Mouse (Mus musculus) limb, embryonic 10.5 days (tissue): Measurements from ENCODE around the gene Lrmda. TPM values are rescaled to one million over a fixed set of nuclear protein-coding genes. Genes with fewer than 3 reads are reported as not detected.

Source experiments
- DNase-seq: peaks from one replicate; pipeline ENCODE4 v3.0.0-alpha.2; 2017; ENCODE audit warnings: low spot score
- H3K27ac ChIP-seq: fragments of 300-500 bp; sonication (generic); 2 replicates; pipeline ENCODE4 v1.5.1; 2016; ENCODE audit warnings: mild to moderate bottlenecking
- H3K27me3 ChIP-seq: fragments of 300-500 bp; sonication (generic); 2 replicates; pipeline ENCODE4 v1.6.1; 2016; ENCODE audit warnings: low read depth, mild to moderate bottlenecking; ENCODE audit not compliant: poor library complexity, severe bottlenecking
- H3K36me3 ChIP-seq: fragments of 300-500 bp; sonication (generic); 2 replicates; pipeline ENCODE4 v1.6.1; 2016; ENCODE audit warnings: mild to moderate bottlenecking, moderate library complexity
- H3K4me1 ChIP-seq: fragments of 300-500 bp; sonication (generic); 2 replicates; pipeline ENCODE4 v1.6.1; 2016
- H3K4me3 ChIP-seq: fragments of 300-500 bp; sonication (generic); 2 replicates; pipeline ENCODE4 v1.5.1; 2016; ENCODE audit warnings: mild to moderate bottlenecking, moderate library complexity
- H3K9me3 ChIP-seq: fragments of 300-500 bp; sonication (generic); replicated peaks from 2 replicates; pipeline ENCODE4 v1.6.1; 2016; ENCODE audit warnings: mild to moderate bottlenecking
- WGBS: fragments of 180-500 bp; shearing (Covaris S2); methylation state at CpG from one replicate; pipeline ENCODE4 v1.1.7; 2016; 5-methylcytosine and 5-hydroxymethylcytosine counted together
- polyA plus RNA-seq: library from polyadenylated mRNA; unstranded; fragments of >200 nt; fragmentation: Nextera tagmentation; extraction: Ambion mirVana; gene quantifications from 2 replicates; pipeline ENCODE4 v1.2.1, GENCODE M21; 2016

The Lrmda gene
- polyA plus RNA-seq, 1 experiment from 2014 or later, result 0.48 TPM

- H3K4me1 ChIP-seq, result peaks cover 84% of the 10 kb centered on the region
- peaks cover 60% of the 10 kb centered on the region for H3K27me3 ChIP-seq
- peak; percentile 95 for DNase-seq
- H3K27ac ChIP-seq, result peak overlapping the region; percentile 98
- WGBS, result under 1% methylated on average over 74 of the region's 74 CpGs
- no peaks in the 10 kb centered on the region for H3K9me3 ChIP-seq
- peaks cover 19% of the 10 kb centered on the region for H3K36me3 ChIP-seq
- H3K4me3 ChIP-seq, result peak overlapping the region; percentile 85
Observed at GRCm38 (mm10) chr14:21987660-21988576, 31.6 kb upstream of the Lrmda start.

- H3K4me1 ChIP-seq, result peaks cover 83% of the 10 kb centered on the region
Observed at GRCm38 (mm10) chr14:21988577-21989290, 30.8 kb upstream of the Lrmda start.

GRCm38 (mm10) chr14:21989291-21989913, 30.1 kb upstream of the Lrmda start, which contains the start of gene Zfp503:
Gene Zfp503 (minus strand): TSS chr14:21989601.
- peak within 1 kb of the TSS; percentile 98 for H3K27ac ChIP-seq
- under 1% methylated on average over 37 of the region's 37 CpGs for WGBS
- peaks cover 75% of the 10 kb centered on the region for H3K27me3 ChIP-seq
- peaks cover 18% of the 10 kb centered on the region for H3K36me3 ChIP-seq
- H3K9me3 ChIP-seq, result no peaks in the 10 kb centered on the region
- H3K4me3 ChIP-seq, result peak within 1 kb of the TSS; percentile 85
- peak; percentile 79 for DNase-seq
- peaks cover 89% of the 10 kb centered on the region for H3K4me1 ChIP-seq

More at GRCm38 (mm10) chr14:21988577-21989290, 30.8 kb upstream of the Lrmda start:
- Histone ChIP-seq H3K36me3 (peaks cover 18% of the 10 kb centered on the region), H3K4me3 (peak overlapping the region; percentile 85), H3K9me3 (no peaks in the 10 kb centered on the region), H3K27ac (peak overlapping the region; percentile 98), H3K27me3 (peaks cover 69% of the 10 kb centered on the region)
- under 1% methylated on average over 26 of the region's 26 CpGs for WGBS
- peak; percentile 70 for DNase-seq

GRCm38 (mm10) chr14:21990321-21991021, 29.0 kb upstream of the Lrmda start:
- H3K27ac ChIP-seq, result peak overlapping the region; percentile 98
- WGBS, result under 1% methylated on average over 31 of the region's 31 CpGs
- no peaks in the 10 kb centered on the region for H3K9me3 ChIP-seq
- peaks cover 90% of the 10 kb centered on the region for H3K4me1 ChIP-seq
- peak; percentile 69 for DNase-seq
- H3K4me3 ChIP-seq, result peak overlapping the region; percentile 85
- peaks cover 77% of the 10 kb centered on the region for H3K27me3 ChIP-seq
- H3K36me3 ChIP-seq, result peaks cover 8% of the 10 kb centered on the region

- no peaks in the 10 kb centered on the region for H3K9me3 ChIP-seq
- under 1% methylated on average over 26 of the region's 26 CpGs for WGBS
- H3K27me3 ChIP-seq, result peaks cover 77% of the 10 kb centered on the region
- DNase-seq, result peak; percentile 84
- H3K4me3 ChIP-seq, result peak overlapping the region; percentile 85
- H3K4me1 ChIP-seq, result peaks cover 85% of the 10 kb centered on the region
- no peaks in the 10 kb centered on the region for H3K36me3 ChIP-seq
- H3K27ac ChIP-seq, result peak overlapping the region; percentile 67
Observed at GRCm38 (mm10) chr14:21991251-21991780, 28.2 kb upstream of the Lrmda start.

GRCm38 (mm10) chr14:21991856-21992255, 27.7 kb upstream of the Lrmda start:
- 3% methylated on average over 5 of the region's 5 CpGs for WGBS
- peaks cover 83% of the 10 kb centered on the region for H3K27me3 ChIP-seq
- H3K9me3 ChIP-seq, result no peaks in the 10 kb centered on the region
- H3K4me3 ChIP-seq, result peak overlapping the region; percentile 85
- H3K4me1 ChIP-seq, result peaks cover 80% of the 10 kb centered on the region
- no peak for DNase-seq
- H3K36me3 ChIP-seq, result no peaks in the 10 kb centered on the region
- H3K27ac ChIP-seq, result 0 out of 2 replicates have a peak overlapping the region, but pooled peaks have one; percentile 25

- Histone ChIP-seq H3K27me3 (peaks cover 88% of the 10 kb centered on the region), H3K4me3 (peak overlapping the region; percentile 85; the same call in 1 of the 2 replicates), H3K27ac (peak overlapping the region; percentile 25; the same call in 1 of the 2 replicates), H3K4me1 (peaks cover 74% of the 10 kb centered on the region), H3K9me3 (no peaks in the 10 kb centered on the region), H3K36me3 (no peaks in the 10 kb centered on the region)
- WGBS, result 19% methylated on average over 4 of the region's 4 CpGs
- DNase-seq, result peak; percentile 31
Observed at GRCm38 (mm10) chr14:21992321-21992885, 27.1 kb upstream of the Lrmda start.

- 6% methylated on average over 14 of the region's 14 CpGs for WGBS
- Histone ChIP-seq H3K9me3 (no peaks in the 10 kb centered on the region), H3K4me3 (peak overlapping the region; percentile 63), H3K27me3 (peaks cover 91% of the 10 kb centered on the region), H3K4me1 (peaks cover 67% of the 10 kb centered on the region), H3K36me3 (no peaks in the 10 kb centered on the region), H3K27ac (peak overlapping the region; percentile 72)
- no peak for DNase-seq
Observed at GRCm38 (mm10) chr14:21993251-21994060, 26.1 kb upstream of the Lrmda start.

- Histone ChIP-seq H3K4me3 (peak overlapping the region; percentile 63), H3K27ac (peak overlapping the region; percentile 72), H3K27me3 (peaks cover 86% of the 10 kb centered on the region), H3K4me1 (peaks cover 59% of the 10 kb centered on the region), H3K9me3 (no peaks in the 10 kb centered on the region), H3K36me3 (no peaks in the 10 kb centered on the region)
- DNase-seq, result peak; percentile 76
- WGBS, result 0% methylated on average over 44 of the region's 44 CpGs
Observed at GRCm38 (mm10) chr14:21994061-21994990, 25.2 kb upstream of the Lrmda start.

GRCm38 (mm10) chr14:21995031-21995754, 24.3 kb upstream of the Lrmda start:
- peak overlapping the region; percentile 63 for H3K4me3 ChIP-seq
- WGBS, result under 1% methylated on average over 36 of the region's 36 CpGs
- peak; percentile 82 for DNase-seq
- no peaks in the 10 kb centered on the region for H3K9me3 ChIP-seq
- H3K27ac ChIP-seq, result peak overlapping the region; percentile 72
- peaks cover 50% of the 10 kb centered on the region for H3K4me1 ChIP-seq
- H3K36me3 ChIP-seq, result no peaks in the 10 kb centered on the region
- H3K27me3 ChIP-seq, result peaks cover 82% of the 10 kb centered on the region
